Mouse (Mus musculus): Measurements from ENCODE around the gene Gm36210. TPM values are rescaled to one million over a fixed set of nuclear protein-coding genes. Genes with fewer than 3 reads are reported as not detected.

Gene Gm36210
- not detected for total RNA-seq (2023)

GRCm38 (mm10) chr7:4906466-4906950, at the start of gene Gm36210:
Gene Gm36210, minus strand, starts transcription at chr7:4906516.

GRCm38 (mm10) chr7:4925441-4926381, 19.4 kb upstream of the Gm36210 start, which contains the start of gene Ssc5d:
Gene Ssc5d, plus strand, starts transcription at chr7:4925785.

GRCm38 (mm10) chr7:4921824-4922482, 15.6 kb upstream of the Gm36210 start, which contains the start of gene Nat14:
Gene Nat14, plus strand, starts transcription at chr7:4922028.

GRCm38 (mm10) chr7:4915007-4915665, 8.8 kb upstream of the Gm36210 start, which contains the start of gene Zfp628:
Gene Zfp628, plus strand, starts transcription at chr7:4915217.

GRCm38 (mm10) chr7:4876753-4877221, 29.5 kb downstream of the Gm36210 start, which contains the start of gene Isoc2a:
Gene Isoc2a, plus strand, starts transcription at chr7:4877153.

GRCm38 (mm10) chr7:4870133-4870532, 36.2 kb downstream of the Gm36210 start, which contains the start of gene Isoc2b:
Gene Isoc2b, minus strand, starts transcription at chr7:4870258.

Other genes starting within 250 kb of the Gm36210 start
- gene Ppp6r1, start 247.5 kb downstream of the Gm36210 start, total RNA-seq (2023), result 272 TPM
- gene Hspbp1, start 221.4 kb downstream of the Gm36210 start, total RNA-seq (2023), result 65.9 TPM
- gene Brsk1, start 215.9 kb downstream of the Gm36210 start, total RNA-seq (2023), result not detected
- 0.40 TPM for gene Tmem150b, start 181.3 kb downstream of the Gm36210 start, total RNA-seq (2023)
- 62.8 TPM for gene Kmt5c, start 166.4 kb downstream of the Gm36210 start, total RNA-seq (2023)
- 4.5 TPM for gene Cox6b2, start 153.4 kb downstream of the Gm36210 start, total RNA-seq (2023)
- not detected for gene Fam71e2, start 135.2 kb downstream of the Gm36210 start, total RNA-seq (2023)
- not detected for gene Il11, start 123.7 kb downstream of the Gm36210 start, total RNA-seq (2023)
- gene Tmem190, start 123.6 kb downstream of the Gm36210 start, total RNA-seq (2023), result not detected
- gene Tmem238, start 116.9 kb downstream of the Gm36210 start, total RNA-seq (2023), result 1.4 TPM
- 2,425 TPM for gene Rpl28, start 113.6 kb downstream of the Gm36210 start, total RNA-seq (2023)
- gene Ube2s, start 93.9 kb downstream of the Gm36210 start, total RNA-seq (2023), result 155 TPM
- 0.12 TPM for gene Shisa7, start 61.8 kb downstream of the Gm36210 start, total RNA-seq (2023)
- 3.4 TPM for gene Isoc2b, start 36.3 kb downstream of the Gm36210 start, total RNA-seq (2023)
- gene Isoc2a, start 29.4 kb downstream of the Gm36210 start, total RNA-seq (2023), result 10.2 TPM
- gene Zfp628, start 8.7 kb upstream of the Gm36210 start, total RNA-seq (2023), result 36.5 TPM
- 16.7 TPM for gene Nat14, start 15.5 kb upstream of the Gm36210 start, total RNA-seq (2023)
- 0.64 TPM for gene Ssc5d, start 19.3 kb upstream of the Gm36210 start, total RNA-seq (2023)
- gene Sbk2, start 57.9 kb upstream of the Gm36210 start, total RNA-seq (2023), result not detected
- gene Sbk3, start 64.7 kb upstream of the Gm36210 start, total RNA-seq (2023), result not detected
- gene Zfp579, start 89.6 kb upstream of the Gm36210 start, total RNA-seq (2023), result 29.8 TPM
- 9.5 TPM for gene Zfp524, start 107.9 kb upstream of the Gm36210 start, total RNA-seq (2023)
- gene Fiz1, start 108.2 kb upstream of the Gm36210 start, total RNA-seq (2023), result 51.1 TPM
- gene Gm44973, start 109.0 kb upstream of the Gm36210 start, total RNA-seq (2023), result not detected
- 53.7 TPM for gene Zfp865, start 113.9 kb upstream of the Gm36210 start, total RNA-seq (2023)
- not detected for gene Ccdc106, start 114.0 kb upstream of the Gm36210 start, total RNA-seq (2023)
- not detected for gene 4632433K11Rik, start 127.6 kb upstream of the Gm36210 start, total RNA-seq (2023)
- 8.6 TPM for gene Zfp784, start 131.9 kb upstream of the Gm36210 start, total RNA-seq (2023)
- gene Zfp580, start 145.0 kb upstream of the Gm36210 start, total RNA-seq (2023), result 7.7 TPM
- 400 TPM for gene U2af2, start 155.6 kb upstream of the Gm36210 start, total RNA-seq (2023)
- 106 TPM for gene Epn1, start 173.7 kb upstream of the Gm36210 start, total RNA-seq (2023)
- gene Rfpl4, start 210.4 kb upstream of the Gm36210 start, total RNA-seq (2023), result not detected
- gene Rasl2-9, start 219.4 kb upstream of the Gm36210 start, total RNA-seq (2023), result not detected
- gene Vmn1r55, start 243.2 kb upstream of the Gm36210 start, total RNA-seq (2023), result 0.03 TPM

Data from CD8-positive naive resting alpha-beta T cell, adult 57 days (primary cell).